Mouse (Mus musculus) mammary gland, adult 2 months (tissue): Measurements from ENCODE around the gene Olfr1385. TPM values are rescaled to one million over a fixed set of nuclear protein-coding genes. Genes with fewer than 3 reads are reported as not detected.

Experiments used
- polyA plus RNA-seq: library from polyadenylated mRNA; depleted of rRNA; stranded (reverse); fragments of >200 nt; gene quantifications from 2 replicates; pipeline ENCODE4 v1.2.3, GENCODE M21; 2012; ENCODE audit warnings: low replicate concordance; rRNA removed

Olfr1385 gene
- polyA plus RNA-seq, result not detected in 2 replicates

DNA sequence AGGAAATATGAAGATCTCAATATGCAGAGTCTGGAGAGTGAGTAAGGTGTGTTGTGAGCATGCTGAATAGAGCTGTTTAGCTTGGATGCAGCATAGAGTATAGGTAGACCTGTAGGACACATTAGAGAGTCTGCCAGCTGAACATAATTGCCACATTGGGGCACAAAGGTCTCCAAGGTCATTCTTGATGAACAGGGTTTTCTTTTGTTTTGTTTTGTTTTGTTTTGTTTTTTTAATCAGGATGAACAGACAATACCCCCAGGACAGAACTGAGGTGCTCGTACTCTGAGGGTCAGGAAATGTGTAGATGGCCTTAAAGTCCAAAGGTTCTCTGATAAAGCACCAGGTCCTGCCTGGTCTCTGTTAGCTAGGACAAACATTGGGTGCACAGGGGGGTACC lies at the start of gene Olfr1385:
Olfr1385 (plus strand) TSS at position 301 of the 400 bp plus-strand sequence.

DNA sequence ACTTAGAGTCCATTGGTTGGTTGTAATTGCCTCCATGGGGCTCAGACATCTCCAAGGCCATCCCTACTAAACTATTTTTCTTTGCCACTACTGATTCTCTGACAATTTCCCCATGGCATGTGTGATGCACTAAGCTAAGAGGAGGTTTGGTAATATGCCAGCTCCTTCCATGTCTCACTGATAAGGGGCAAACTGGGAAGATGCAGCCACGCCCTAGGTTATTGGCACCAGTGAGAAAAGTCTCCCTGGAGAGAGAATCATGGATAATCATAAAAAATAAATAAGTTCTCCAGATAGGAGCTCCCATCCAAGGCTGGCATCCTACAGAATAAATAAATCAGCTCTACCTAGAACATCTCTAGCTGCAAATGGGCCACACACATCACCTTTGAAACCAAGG lies 33.8 kb upstream of the Olfr1385 start, which contains the start of gene Olfr1387:
Olfr1387 (plus strand) TSS at position 301 of the 400 bp plus-strand sequence.

DNA sequence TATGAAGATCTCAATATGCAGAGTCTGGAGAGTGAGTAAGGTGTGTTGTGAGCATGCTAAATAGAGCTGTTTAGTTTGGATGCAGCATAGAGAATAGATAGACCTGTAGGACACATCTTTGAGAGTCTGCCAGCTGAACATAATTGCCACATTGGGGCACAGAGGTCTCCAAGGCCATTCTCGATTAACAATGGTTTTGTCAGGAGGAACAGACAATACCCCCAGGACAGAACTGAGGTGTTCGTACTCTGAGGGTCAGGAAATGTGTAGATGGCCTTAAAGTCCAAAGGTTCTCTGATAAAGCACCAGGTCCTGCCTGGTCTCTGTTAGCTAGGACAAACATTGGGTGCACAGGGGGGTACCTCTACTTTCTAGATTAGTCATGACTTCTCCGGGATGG lies 24.1 kb upstream of the Olfr1385 start, which contains the start of gene Olfr1386:
Olfr1386 (plus strand) TSS at position 301 of the 400 bp plus-strand sequence.

DNA sequence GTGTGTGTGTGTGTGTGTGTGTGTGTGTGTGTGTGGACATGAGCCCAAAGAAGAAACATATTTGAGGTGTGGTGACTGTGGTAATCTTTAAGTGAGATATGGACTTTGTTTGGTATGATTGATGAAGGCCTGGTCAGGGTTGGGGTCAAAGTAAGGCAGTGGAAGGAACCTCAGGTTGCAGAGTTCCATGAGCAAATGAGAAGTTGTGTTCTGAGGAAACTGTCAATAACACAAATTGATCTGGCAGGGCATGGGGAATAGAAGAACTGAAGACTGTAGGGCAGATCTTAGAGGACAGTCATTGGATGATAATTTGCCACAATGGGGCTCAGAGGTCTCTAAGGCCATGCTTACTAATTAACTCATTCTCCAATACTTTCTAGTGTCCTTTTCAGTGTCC lies 30.5 kb downstream of the Olfr1385 start, which contains the start of gene Olfr1383:
Olfr1383 (plus strand) TSS at position 301 of the 400 bp plus-strand sequence.

DNA sequence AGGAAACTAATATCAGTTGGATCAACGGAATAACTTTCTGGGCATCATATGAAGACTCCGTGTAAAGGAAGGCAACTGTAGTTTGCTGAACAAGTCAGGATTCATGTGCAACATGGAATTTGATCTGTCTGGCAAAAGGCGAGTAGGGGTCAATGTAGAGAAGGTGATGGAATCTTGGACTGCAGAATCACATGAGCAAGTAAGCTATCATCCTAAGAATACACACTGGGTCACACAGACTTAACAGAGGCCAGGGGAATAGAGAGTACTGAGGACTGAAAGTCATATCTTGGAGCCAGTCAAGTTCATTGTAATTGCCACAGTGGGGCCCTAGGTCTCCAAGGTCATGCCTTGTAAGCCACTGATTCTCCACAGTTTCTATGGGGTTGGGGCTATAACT lies 39.1 kb downstream of the Olfr1385 start, which contains the start of gene Olfr1382:
Olfr1382 (plus strand) TSS at position 301 of the 400 bp plus-strand sequence.

DNA sequence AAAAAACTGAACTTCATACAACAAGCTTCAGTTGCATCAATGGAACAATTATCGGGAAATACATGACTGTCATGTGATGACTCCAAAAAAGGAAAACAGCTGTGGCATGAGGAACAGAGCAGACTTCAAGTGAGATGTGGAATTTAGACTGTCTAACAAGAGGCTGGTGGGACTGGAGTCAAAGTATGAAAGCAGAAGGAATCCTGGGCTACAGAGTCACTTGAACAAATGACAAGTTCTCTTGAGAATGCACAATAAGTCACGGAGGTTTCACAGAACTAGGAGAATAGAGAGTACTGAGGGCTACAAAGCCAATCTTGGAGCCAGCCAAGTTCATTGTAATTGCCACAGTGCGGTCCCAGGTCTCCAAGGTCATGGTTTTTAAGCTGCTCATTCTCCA lies 54.3 kb downstream of the Olfr1385 start, which contains the start of gene Olfr1381:
Olfr1381 (plus strand) TSS at position 301 of the 400 bp plus-strand sequence.

Other genes starting within 250 kb of the Olfr1385 start
- 152 and 226 TPM in 2 replicates for gene Mgat1, start 244.9 kb upstream of the Olfr1385 start, polyA plus RNA-seq
- 0.13 and 0.14 TPM in 2 replicates for gene Olfr1393, start 210.8 kb upstream of the Olfr1385 start, polyA plus RNA-seq
- gene Olfr1392, start 203.8 kb upstream of the Olfr1385 start, polyA plus RNA-seq, result 0.04 TPM in 1 of 2 replicates, not detected in the other
- gene Olfr10, start 184.3 kb upstream of the Olfr1385 start, polyA plus RNA-seq, result not detected in 2 replicates
- gene Olfr1391, start 166.3 kb upstream of the Olfr1385 start, polyA plus RNA-seq, result not detected in 2 replicates
- gene Olfr1390, start 153.9 kb upstream of the Olfr1385 start, polyA plus RNA-seq, result not detected in 2 replicates
- gene Olfr1389, start 66.0 kb upstream of the Olfr1385 start, polyA plus RNA-seq, result not detected in 2 replicates
- gene Olfr1388, start 52.4 kb upstream of the Olfr1385 start, polyA plus RNA-seq, result 0.06 and 0.53 TPM in 2 replicates
- not detected in 2 replicates for gene Olfr1387, start 33.7 kb upstream of the Olfr1385 start, polyA plus RNA-seq
- not detected in 2 replicates for gene Olfr1386, start 24.0 kb upstream of the Olfr1385 start, polyA plus RNA-seq
- not detected in 2 replicates for gene Olfr1384, start 17.7 kb downstream of the Olfr1385 start, polyA plus RNA-seq
- gene Olfr1383, start 30.6 kb downstream of the Olfr1385 start, polyA plus RNA-seq, result not detected in 2 replicates
- gene Olfr1382, start 39.2 kb downstream of the Olfr1385 start, polyA plus RNA-seq, result not detected in 2 replicates
- not detected in 2 replicates for gene Olfr1381, start 54.4 kb downstream of the Olfr1385 start, polyA plus RNA-seq
- gene Olfr1380, start 67.8 kb downstream of the Olfr1385 start, polyA plus RNA-seq, result not detected in 2 replicates
- gene Flt4, start 120.2 kb downstream of the Olfr1385 start, polyA plus RNA-seq, result 8.6 and 9.8 TPM in 2 replicates
- gene Scgb3a1, start 174.5 kb downstream of the Olfr1385 start, polyA plus RNA-seq, result 1.7 and 1.9 TPM in 2 replicates
- 6.1 and 14.9 TPM in 2 replicates for gene Cnot6, start 223.7 kb downstream of the Olfr1385 start, polyA plus RNA-seq